Mouse (Mus musculus) central nervous system, embryonic 18 days (tissue): ENCODE results near the gene Tle4. TPM values are rescaled to one million over a fixed set of nuclear protein-coding genes. Genes with fewer than 3 reads are reported as not detected.

Experiments
- polyA plus RNA-seq: library from polyadenylated mRNA; depleted of rRNA; stranded (reverse); fragments of >200 nt; gene quantifications from 2 replicates; pipeline ENCODE4 v1.2.3, GENCODE M21; 2012; rRNA removed

Tle4 gene
- polyA plus RNA-seq = 46.9 and 51.7 TPM in 2 replicates

DNA sequence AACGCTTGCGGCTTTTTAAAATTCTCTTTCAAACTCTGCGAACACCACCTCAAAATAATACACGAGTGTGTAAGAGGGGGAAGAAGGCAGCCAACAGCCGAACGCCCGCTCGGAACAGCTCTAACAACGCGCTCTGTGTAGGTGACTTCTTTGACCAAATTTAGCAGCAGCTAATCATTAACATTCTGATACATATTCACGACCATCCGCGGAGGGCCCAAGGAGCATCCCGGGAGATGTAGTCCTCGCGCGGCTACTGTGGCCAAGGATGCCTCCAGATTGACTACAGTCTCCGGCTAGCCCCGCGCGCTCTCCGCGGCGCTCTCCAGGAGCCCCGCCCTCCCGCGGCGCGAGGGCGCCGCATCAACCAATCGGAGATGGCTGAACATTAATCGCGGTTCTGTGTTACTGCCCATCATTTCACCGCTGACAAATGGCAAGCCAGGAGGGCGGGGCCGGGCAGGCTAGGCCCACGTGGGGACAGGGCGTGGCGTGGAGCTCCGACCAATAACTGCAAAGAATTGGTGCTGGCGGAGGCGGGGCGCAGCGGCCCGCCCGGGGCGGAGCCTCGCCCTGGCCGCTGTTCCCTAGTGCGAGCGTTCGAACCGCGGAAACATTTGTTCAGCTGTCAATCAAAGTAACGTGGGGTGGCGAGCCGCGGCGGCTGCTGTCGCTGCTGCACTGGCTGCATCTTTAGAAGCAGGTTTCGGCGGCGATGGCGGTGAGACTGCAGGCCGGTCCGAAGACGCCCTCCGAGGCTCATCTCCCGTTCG, at the start of gene Tle4:
Tle4 (minus strand) TSS at position 135 of the 773 bp plus-strand sequence.

